Mouse (Mus musculus) forebrain, embryonic 15.5 days (tissue): ENCODE results near the gene Wipi2. TPM values are rescaled to one million over a fixed set of nuclear protein-coding genes. Genes with fewer than 3 reads are reported as not detected.

Source experiments
- ATAC-seq: fragments of 200-750 bp; cut with Nextera tagmentation; replicated peaks from 2 replicates; pipeline ENCODE4 v1.8.0; 2017; ENCODE audit warnings: mild to moderate bottlenecking, moderate TSS enrichment, moderate library complexity
- H3K27ac ChIP-seq: fragments of 300-500 bp; sonication (generic); replicated peaks from 2 replicates; pipeline ENCODE4 v1.5.1; 2015; ENCODE audit warnings: mild to moderate bottlenecking, inconsistent platforms
- H3K27me3 ChIP-seq: fragments of 300-500 bp; sonication (generic); 2 replicates; pipeline ENCODE4 v1.6.1; 2015; ENCODE audit warnings: inconsistent platforms
- H3K36me3 ChIP-seq: fragments of 300-500 bp; sonication (generic); 2 replicates; pipeline ENCODE4 v1.6.1; 2015; ENCODE audit warnings: mild to moderate bottlenecking, inconsistent platforms
- H3K4me1 ChIP-seq: fragments of 300-500 bp; sonication (generic); 2 replicates; pipeline ENCODE4 v1.6.1; 2015; ENCODE audit warnings: inconsistent platforms
- H3K4me2 ChIP-seq: fragments of 300-500 bp; sonication (generic); replicated peaks from 2 replicates; pipeline ENCODE4 v1.6.1; 2015; ENCODE audit warnings: mild to moderate bottlenecking, inconsistent platforms
- H3K4me3 ChIP-seq: fragments of 300-500 bp; sonication (generic); 2 replicates; pipeline ENCODE4 v1.5.1; 2015; ENCODE audit warnings: mild to moderate bottlenecking, inconsistent platforms
- H3K9ac ChIP-seq: fragments of 300-500 bp; sonication (generic); replicated peaks from 2 replicates; pipeline ENCODE4 v1.6.1; 2015; ENCODE audit warnings: mild to moderate bottlenecking, inconsistent platforms
- H3K9me3 ChIP-seq: fragments of 300-500 bp; sonication (generic); 2 replicates; pipeline ENCODE4 v1.6.1; 2016; ENCODE audit warnings: inconsistent platforms
- WGBS: fragments of 180-500 bp; shearing (Covaris S2); methylation state at CpG from one replicate; pipeline ENCODE4 v1.1.7; 2015; ENCODE audit warnings: mixed read lengths; 5-methylcytosine and 5-hydroxymethylcytosine counted together
- polyA plus RNA-seq: library from polyadenylated mRNA; unstranded; fragments of >200 nt; fragmentation: Nextera tagmentation; extraction: Ambion mirVana; gene quantifications from 2 replicates; pipeline ENCODE4 v1.2.1, GENCODE M21; 2015

Wipi2 gene
- polyA plus RNA-seq: 48.8 and 51.0 TPM in 2 replicates

DNA sequence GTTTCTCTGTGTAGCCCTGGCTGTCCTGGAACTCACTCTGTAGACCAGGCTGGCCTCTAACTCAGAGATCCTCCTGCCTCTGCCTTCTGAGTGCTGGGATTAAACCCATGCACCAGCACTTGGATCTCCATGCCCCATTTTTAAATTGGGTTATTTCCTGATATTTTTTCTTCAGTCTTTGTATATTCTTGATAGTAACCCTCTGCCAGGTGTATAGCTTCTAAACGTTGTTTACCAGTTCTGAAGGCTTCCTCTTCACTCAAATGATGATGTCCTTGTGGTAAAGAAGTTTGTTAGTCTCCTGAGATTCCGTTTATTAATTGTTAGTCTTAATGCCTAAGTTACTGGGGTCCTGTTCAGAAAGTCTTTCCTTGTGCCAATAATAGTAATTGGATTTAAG, at the start of gene Wipi2:
Wipi2 (plus strand) TSS at position 301 of the 400 bp plus-strand sequence.
- Histone ChIP-seq H3K36me3 (no peaks in the 10 kb centered on the region), H3K4me1 (peaks cover 18% of the 10 kb centered on the region), H3K9ac (peak within 1 kb of the TSS; percentile 59; the same call in 1 of the 2 replicates), H3K27me3 (no peaks in the 10 kb centered on the region), H3K4me2 (peak within 1 kb of the TSS; percentile 71), H3K4me3 (peak within 1 kb of the TSS; percentile 84), H3K27ac (no peak within 1 kb of the TSS), H3K9me3 (no peaks in the 10 kb centered on the region)
- no peak for ATAC-seq
- 88% methylated on average over 2 of the region's 2 CpGs for WGBS

DNA sequence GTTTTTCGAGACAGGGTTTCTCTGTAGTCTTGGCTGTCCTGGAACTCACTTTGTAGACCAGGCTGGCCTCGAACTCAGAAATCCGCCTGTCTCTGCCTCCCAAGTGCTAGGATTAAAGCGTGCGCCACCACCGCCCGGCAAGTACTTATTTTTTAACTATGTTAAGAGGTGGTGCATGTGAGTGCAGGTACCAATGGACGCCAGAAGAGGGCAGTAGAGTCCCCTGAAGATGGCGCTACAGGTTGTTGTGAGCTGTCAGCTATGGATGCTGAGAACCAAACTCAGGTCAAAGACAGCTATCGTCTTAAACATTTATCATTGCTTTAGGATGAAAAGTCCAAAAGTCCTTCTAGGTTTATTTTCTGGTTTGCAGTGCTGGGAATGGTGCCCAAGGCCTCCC, 49.3 kb upstream of the Wipi2 start:
- ATAC-seq: no peak
- WGBS: 93% methylated on average over 10 of the region's 10 CpGs
- H3K27ac ChIP-seq: no peak overlapping the region
- peaks cover 12% of the 10 kb centered on the region; the same call in 1 of the 2 replicates for H3K36me3 ChIP-seq
- no peak overlapping the region for H3K4me2 ChIP-seq
- no peaks in the 10 kb centered on the region for H3K27me3 ChIP-seq
- peaks cover 11% of the 10 kb centered on the region for H3K4me1 ChIP-seq
- no peak overlapping the region for H3K9ac ChIP-seq
- no peaks in the 10 kb centered on the region for H3K9me3 ChIP-seq
- H3K4me3 ChIP-seq: no peak overlapping the region

- Histone ChIP-seq H3K36me3 (peaks cover 8% of the 10 kb centered on the region; the same call in 1 of the 2 replicates), H3K27ac (peak overlapping the region; percentile 1; the same call in 1 of the 2 replicates), H3K4me1 (peaks cover 22% of the 10 kb centered on the region), H3K9ac (no peak overlapping the region), H3K4me3 (no peak overlapping the region), H3K9me3 (no peaks in the 10 kb centered on the region), H3K4me2 (no peak overlapping the region), H3K27me3 (no peaks in the 10 kb centered on the region)
- peak; percentile 51 for ATAC-seq
- 15% methylated on average over 5 of the region's 5 CpGs for WGBS
Observed at GRCm38 (mm10) chr5:142581517-142581916, 46.0 kb upstream of the Wipi2 start.

DNA sequence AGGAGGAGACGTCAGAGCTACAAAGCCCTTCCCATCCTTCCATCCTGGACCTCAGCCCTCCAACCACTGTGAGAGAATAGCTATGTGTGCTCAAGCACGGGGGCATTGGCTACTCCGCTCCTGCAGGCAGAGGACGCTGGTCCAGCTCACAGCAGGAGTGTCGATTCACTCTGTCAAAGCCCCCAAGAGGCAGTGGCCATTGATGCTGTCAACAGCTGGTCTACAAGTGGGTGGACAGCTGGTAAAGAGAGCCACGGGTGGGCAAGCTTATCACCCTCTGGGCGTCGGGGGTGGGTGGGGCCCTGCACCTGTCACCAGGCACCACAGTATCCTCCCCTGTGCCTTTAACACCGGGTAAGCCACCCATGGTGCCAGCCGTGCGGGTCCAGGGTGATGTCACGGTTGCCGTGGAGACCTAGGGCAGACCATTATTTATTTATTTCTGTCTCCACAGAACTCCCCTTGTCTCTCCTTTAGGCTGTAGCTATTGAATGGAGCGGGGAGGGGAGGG, 43.8 kb upstream of the Wipi2 start:
- peak overlapping the region; percentile 33 for H3K4me2 ChIP-seq
- H3K4me3 ChIP-seq: no peak overlapping the region
- WGBS: 8% methylated on average over 14 of the region's 14 CpGs
- H3K27me3 ChIP-seq: no peaks in the 10 kb centered on the region
- H3K9me3 ChIP-seq: no peaks in the 10 kb centered on the region
- peak; percentile 90 for ATAC-seq
- peaks cover 2% of the 10 kb centered on the region; the same call in 1 of the 2 replicates for H3K36me3 ChIP-seq
- H3K27ac ChIP-seq: peak overlapping the region; percentile 84
- H3K4me1 ChIP-seq: peaks cover 36% of the 10 kb centered on the region
- H3K9ac ChIP-seq: 0 out of 2 replicates have a peak overlapping the region, but pooled peaks have one; percentile 15

DNA sequence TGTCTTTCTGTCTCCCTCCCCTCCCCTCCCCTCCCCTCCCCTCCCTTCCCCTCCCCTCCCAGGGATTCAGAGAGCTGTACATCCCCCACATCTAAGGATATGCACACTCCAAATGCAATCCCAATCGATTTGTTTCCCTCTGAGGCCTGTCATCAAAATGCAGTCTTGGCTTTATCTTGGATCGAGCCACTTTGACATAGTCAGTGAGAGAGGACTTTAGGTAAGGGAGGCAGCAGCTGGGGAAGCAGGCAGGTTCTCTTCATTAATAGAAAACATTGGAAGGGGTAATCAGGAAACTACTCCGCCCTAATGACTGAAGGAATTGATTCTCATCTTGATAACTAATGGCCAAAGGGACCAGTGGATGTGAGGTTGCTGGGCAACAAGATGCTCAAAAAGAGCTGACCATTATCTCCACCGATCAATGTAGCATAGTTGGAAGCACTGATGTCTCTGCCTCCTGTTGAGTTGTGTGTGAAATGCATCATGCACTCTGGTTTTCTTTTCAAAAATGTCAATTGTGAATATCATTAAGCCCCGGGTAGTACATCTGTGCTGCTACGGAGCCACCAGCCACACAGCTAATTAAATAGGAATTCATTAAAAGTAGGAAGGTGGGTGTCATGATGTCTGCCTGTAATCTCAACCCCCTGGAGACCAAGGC, 36.4 kb upstream of the Wipi2 start:
- peaks cover 63% of the 10 kb centered on the region for H3K4me1 ChIP-seq
- peak; percentile 9; the same call in 1 of the 2 replicates for ATAC-seq
- 34% methylated on average over 6 of the region's 6 CpGs for WGBS

DNA sequence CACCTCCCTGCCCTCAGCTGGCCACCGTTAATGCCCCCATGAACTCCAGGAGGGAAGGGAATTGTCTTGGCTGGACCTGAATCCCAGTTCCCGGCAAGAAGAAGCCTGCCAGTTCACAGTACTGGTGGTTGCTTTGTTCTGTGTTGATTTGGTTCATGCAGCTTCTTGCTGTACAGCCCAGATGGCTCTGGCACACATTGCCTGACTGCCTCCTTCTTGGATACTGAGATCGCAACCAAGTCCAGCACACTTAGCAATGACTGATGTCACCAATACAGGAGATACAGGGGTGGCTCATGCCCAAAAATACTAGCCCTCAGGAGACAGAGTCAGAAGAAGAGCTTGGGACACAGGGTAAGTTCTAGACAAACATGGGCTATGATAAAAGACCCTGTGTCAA, 31.8 kb upstream of the Wipi2 start:
- 35% methylated on average over 3 of the region's 3 CpGs for WGBS
- H3K9me3 ChIP-seq: no peaks in the 10 kb centered on the region
- peak overlapping the region; percentile 89 for H3K27ac ChIP-seq
- H3K9ac ChIP-seq: no peak overlapping the region
- peaks cover 35% of the 10 kb centered on the region for H3K4me1 ChIP-seq
- no peaks in the 10 kb centered on the region for H3K36me3 ChIP-seq
- no peak overlapping the region for H3K4me3 ChIP-seq
- no peak overlapping the region for H3K4me2 ChIP-seq
- peak; percentile 82 for ATAC-seq
- H3K27me3 ChIP-seq: no peaks in the 10 kb centered on the region

More for the DNA sequence above, 36.4 kb upstream of the Wipi2 start:
- Histone ChIP-seq H3K4me3 (no peak overlapping the region), H3K9ac (no peak overlapping the region), H3K27me3 (no peaks in the 10 kb centered on the region), H3K9me3 (no peaks in the 10 kb centered on the region), H3K27ac (peak overlapping the region; percentile 88), H3K4me2 (no peak overlapping the region), H3K36me3 (no peaks in the 10 kb centered on the region)

GRCm38 (mm10) chr5:142596723-142597122, 30.8 kb upstream of the Wipi2 start:
- no peak overlapping the region for H3K4me2 ChIP-seq
- no peak overlapping the region for H3K4me3 ChIP-seq
- no peaks in the 10 kb centered on the region for H3K27me3 ChIP-seq
- ATAC-seq: no peak
- H3K4me1 ChIP-seq: peaks cover 32% of the 10 kb centered on the region
- no peaks in the 10 kb centered on the region for H3K36me3 ChIP-seq
- H3K9ac ChIP-seq: no peak overlapping the region
- H3K27ac ChIP-seq: peak overlapping the region; percentile 89
- 83% methylated on average over 6 of the region's 6 CpGs for whole genome bisulfite sequencing
- no peaks in the 10 kb centered on the region for H3K9me3 ChIP-seq

- 81% methylated on average over 6 of the region's 6 CpGs for WGBS
- Histone ChIP-seq H3K27ac (no peak overlapping the region), H3K27me3 (no peaks in the 10 kb centered on the region), H3K36me3 (no peaks in the 10 kb centered on the region), H3K4me1 (peaks cover 42% of the 10 kb centered on the region), H3K4me2 (no peak overlapping the region), H3K9me3 (no peaks in the 10 kb centered on the region), H3K4me3 (no peak overlapping the region), H3K9ac (no peak overlapping the region)
- no peak for ATAC-seq
Observed at GRCm38 (mm10) chr5:142597648-142598390, 29.7 kb upstream of the Wipi2 start.

GRCm38 (mm10) chr5:142604379-142604778, 23.1 kb upstream of the Wipi2 start:
- no peak overlapping the region for H3K9ac ChIP-seq
- WGBS: 81% methylated on average over 7 of the region's 7 CpGs
- ATAC-seq: no peak
- no peaks in the 10 kb centered on the region for H3K27me3 ChIP-seq
- no peaks in the 10 kb centered on the region for H3K36me3 ChIP-seq
- H3K4me1 ChIP-seq: peaks cover 50% of the 10 kb centered on the region
- H3K4me3 ChIP-seq: no peak overlapping the region
- H3K9me3 ChIP-seq: no peaks in the 10 kb centered on the region
- H3K4me2 ChIP-seq: no peak overlapping the region
- H3K27ac ChIP-seq: no peak overlapping the region

GRCm38 (mm10) chr5:142605288-142605687, 22.2 kb upstream of the Wipi2 start:
- Histone ChIP-seq H3K27ac (no peak overlapping the region), H3K4me2 (no peak overlapping the region), H3K4me1 (peaks cover 50% of the 10 kb centered on the region), H3K9ac (no peak overlapping the region), H3K9me3 (no peaks in the 10 kb centered on the region), H3K36me3 (no peaks in the 10 kb centered on the region), H3K4me3 (no peak overlapping the region), H3K27me3 (no peaks in the 10 kb centered on the region)
- no peak for ATAC-seq
- 89% methylated on average over 12 of the region's 12 CpGs for WGBS

DNA sequence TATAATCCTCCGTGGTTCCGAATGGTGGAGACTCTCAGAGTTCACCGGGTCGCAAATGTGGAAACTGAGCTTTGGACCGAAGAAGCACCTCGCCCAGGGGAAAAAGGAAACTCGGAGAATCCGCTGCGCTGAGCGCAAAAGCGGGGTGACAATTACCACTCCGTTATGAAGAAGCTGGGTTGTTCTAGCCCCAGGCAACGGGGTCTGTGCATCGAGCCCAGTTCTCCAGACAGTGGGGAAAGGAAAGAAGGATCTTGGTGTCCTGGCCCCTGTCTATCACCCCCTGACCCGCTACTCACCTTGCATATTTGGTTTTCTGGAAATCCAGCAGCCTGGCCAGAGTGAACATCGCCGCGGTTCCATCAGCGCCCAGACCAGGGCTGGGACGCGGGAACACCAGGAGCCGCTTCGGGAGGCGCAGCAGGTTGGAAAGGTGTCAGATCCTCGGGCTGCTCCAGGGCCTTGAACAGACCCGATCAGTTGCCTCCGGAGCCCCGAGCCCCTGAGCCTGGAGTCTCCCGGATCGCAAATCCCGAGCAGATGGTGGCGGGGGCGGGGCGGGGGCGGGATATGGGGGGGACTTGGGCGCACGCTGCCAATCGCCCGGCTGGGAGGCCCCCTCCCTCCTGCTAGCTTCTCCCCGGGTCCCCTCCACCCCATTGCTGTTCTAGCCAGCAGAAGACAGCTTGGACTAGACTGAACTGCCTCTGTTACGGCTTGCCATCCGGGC, 19.1 kb upstream of the Wipi2 start, which contains the start of gene Mmd2:
Mmd2 (minus strand) TSS at position 542 of the 730 bp plus-strand sequence.
- H3K9ac ChIP-seq: peak within 1 kb of the TSS; percentile 86
- peak within 1 kb of the TSS; percentile 71 for H3K4me2 ChIP-seq
- H3K27ac ChIP-seq: peak within 1 kb of the TSS; percentile 83
- no peaks in the 10 kb centered on the region for H3K9me3 ChIP-seq
- H3K4me1 ChIP-seq: peaks cover 32% of the 10 kb centered on the region
- peak; percentile 92 for ATAC-seq
- H3K36me3 ChIP-seq: no peaks in the 10 kb centered on the region
- no peaks in the 10 kb centered on the region for H3K27me3 ChIP-seq
- 1% methylated on average over 42 of the region's 42 CpGs for WGBS
- H3K4me3 ChIP-seq: peak within 1 kb of the TSS; percentile 70
